Mouse (Mus musculus) intestine, postnatal 0 days (tissue): Measurements from ENCODE around the gene Sgo1. TPM values are rescaled to one million over a fixed set of nuclear protein-coding genes. Genes with fewer than 3 reads are reported as not detected.

Source experiments
- ATAC-seq: fragments of 200-750 bp; cut with Nextera tagmentation; 2 replicates; pipeline ENCODE4 v1.8.0; 2017; ENCODE audit warnings: mild to moderate bottlenecking, moderate TSS enrichment, moderate library complexity
- H3K27ac ChIP-seq: fragments of 300-500 bp; sonication (generic); 2 replicates; pipeline ENCODE4 v1.5.1; 2014; ENCODE audit warnings: mild to moderate bottlenecking, low read depth, low read length, moderate library complexity
- H3K27me3 ChIP-seq: fragments of 300-500 bp; sonication (generic); replicated peaks from 2 replicates; pipeline ENCODE4 v1.6.1; 2014; ENCODE audit warnings: low read length, mixed read lengths; ENCODE audit not compliant: control insufficient read depth, insufficient read depth
- H3K36me3 ChIP-seq: fragments of 300-500 bp; sonication (generic); 2 replicates; pipeline ENCODE4 v1.6.1; 2014; ENCODE audit warnings: mild to moderate bottlenecking, moderate library complexity; ENCODE audit not compliant: control insufficient read depth, insufficient read depth
- H3K4me1 ChIP-seq: fragments of 300-500 bp; sonication (generic); replicated peaks from 2 replicates; pipeline ENCODE4 v1.6.1; 2014; ENCODE audit warnings: antibody characterized with exemption, low read length, mixed read lengths; ENCODE audit not compliant: control insufficient read depth, insufficient read depth
- H3K4me2 ChIP-seq: fragments of 300-500 bp; sonication (generic); replicated peaks from 2 replicates; pipeline ENCODE4 v1.6.1; 2014; ENCODE audit warnings: low read depth, mild to moderate bottlenecking, moderate library complexity
- H3K4me3 ChIP-seq: fragments of 300-500 bp; sonication (generic); 2 replicates; pipeline ENCODE4 v1.5.1; 2014; ENCODE audit warnings: low read depth, low read length
- H3K9ac ChIP-seq: fragments of 300-500 bp; sonication (generic); 2 replicates; pipeline ENCODE4 v1.6.1; 2014; ENCODE audit warnings: mild to moderate bottlenecking, low read depth, low read length
- H3K9me3 ChIP-seq: fragments of 300-500 bp; sonication (generic); 2 replicates; pipeline ENCODE4 v1.6.1; 2016; ENCODE audit warnings: mixed run types; ENCODE audit not compliant: control insufficient read depth
- CTCF ChIP-seq: sonication (generic); IDR thresholded peaks from 2 replicates; pipeline ENCODE4 v1.5.1; 2016; ENCODE audit warnings: low read depth, mild to moderate bottlenecking, control low read depth, antibody characterized with exemption, moderate library complexity
- WGBS: fragments of 180-500 bp; shearing (Covaris S2); extraction: QIAGEN DNeasy Blood & Tissue Kit; methylation state at CpG from one replicate; pipeline ENCODE4 v1.1.7; 2014; 5-methylcytosine and 5-hydroxymethylcytosine counted together
- polyA plus RNA-seq: library from polyadenylated mRNA; unstranded; fragments of >200 nt; fragmentation: Nextera tagmentation; extraction: Ambion mirVana; gene quantifications from 2 replicates; pipeline ENCODE4 v1.2.1, GENCODE M21; 2015

Gene Sgo1
- polyA plus RNA-seq, 1 experiment from 2014 or later = 11.8 TPM

DNA sequence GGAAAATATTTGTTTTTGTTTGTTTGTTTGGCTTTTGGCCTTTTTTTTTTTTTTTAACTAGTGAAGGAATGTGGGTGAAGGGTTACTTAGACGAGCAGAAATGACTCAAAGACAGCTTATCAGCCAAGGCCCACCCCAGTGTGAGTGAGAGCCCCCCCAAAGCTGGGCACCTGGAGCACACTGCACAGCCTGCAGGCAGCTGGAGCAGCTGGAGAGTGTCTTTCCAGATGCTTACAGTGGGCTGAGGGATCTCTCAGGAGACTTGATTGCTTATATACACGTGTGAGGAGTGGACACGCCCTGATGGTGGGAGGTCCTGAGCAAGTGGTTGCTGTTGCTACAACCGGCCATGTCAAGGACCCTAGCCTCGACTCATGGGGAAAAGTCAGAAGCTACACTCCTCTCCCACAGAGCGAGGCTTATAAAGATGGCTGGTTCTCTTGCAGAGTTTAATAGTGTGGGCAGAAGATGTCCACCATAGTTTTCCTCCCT is 32.7 kb downstream of the Sgo1 start:
- Histone ChIP-seq H3K9me3 (no peaks in the 10 kb centered on the region), H3K4me1 (no peaks in the 10 kb centered on the region), H3K9ac (no peak overlapping the region), H3K4me2 (no peak overlapping the region), H3K27me3 (no peaks in the 10 kb centered on the region), H3K27ac (no peak overlapping the region), H3K4me3 (no peak overlapping the region), H3K36me3 (peaks cover 44% of the 10 kb centered on the region)
- TF ChIP-seq CTCF = no peak
- 51% methylated on average over 6 of the region's 6 CpGs for WGBS
- no peak for ATAC-seq

DNA sequence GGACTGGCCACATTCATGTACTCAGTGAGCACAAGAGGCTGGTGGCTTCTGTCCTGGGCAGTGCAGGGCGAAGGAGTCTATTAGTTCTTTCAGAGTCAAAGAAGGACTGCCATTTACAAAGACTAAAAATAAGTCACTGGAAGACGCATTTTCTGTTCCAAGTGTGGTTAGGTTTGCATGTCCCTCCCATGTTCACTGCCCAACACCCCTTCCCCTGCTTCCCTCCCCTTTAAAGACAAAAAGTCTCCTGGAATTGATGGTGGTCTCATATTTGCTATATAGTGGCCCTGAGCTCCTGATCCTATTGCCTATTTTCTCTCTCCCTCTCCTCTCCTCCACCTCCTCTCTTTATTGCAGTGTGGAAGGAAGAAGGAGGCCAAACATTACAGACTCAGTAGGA is 33.2 kb downstream of the Sgo1 start:
- Histone ChIP-seq H3K4me1 (no peaks in the 10 kb centered on the region), H3K9me3 (no peaks in the 10 kb centered on the region), H3K27ac (no peak overlapping the region), H3K9ac (no peak overlapping the region), H3K4me2 (no peak overlapping the region), H3K4me3 (no peak overlapping the region), H3K36me3 (peaks cover 41% of the 10 kb centered on the region), H3K27me3 (no peaks in the 10 kb centered on the region)
- 95% methylated on average over 2 of the region's 2 CpGs for WGBS
- no peak for TF ChIP-seq CTCF
- no peak for ATAC-seq

- Histone ChIP-seq H3K27me3 (no peaks in the 10 kb centered on the region), H3K9me3 (no peaks in the 10 kb centered on the region), H3K27ac (no peak overlapping the region), H3K4me3 (no peak overlapping the region), H3K36me3 (peaks cover 37% of the 10 kb centered on the region), H3K9ac (no peak overlapping the region), H3K4me2 (no peak overlapping the region), H3K4me1 (no peaks in the 10 kb centered on the region)
- no peak for TF ChIP-seq CTCF
- WGBS = 85% methylated on average over 6 of the region's 6 CpGs
- ATAC-seq = no peak
Measured at GRCm38 (mm10) chr17:53655081-53655480, 34.1 kb downstream of the Sgo1 start.

DNA sequence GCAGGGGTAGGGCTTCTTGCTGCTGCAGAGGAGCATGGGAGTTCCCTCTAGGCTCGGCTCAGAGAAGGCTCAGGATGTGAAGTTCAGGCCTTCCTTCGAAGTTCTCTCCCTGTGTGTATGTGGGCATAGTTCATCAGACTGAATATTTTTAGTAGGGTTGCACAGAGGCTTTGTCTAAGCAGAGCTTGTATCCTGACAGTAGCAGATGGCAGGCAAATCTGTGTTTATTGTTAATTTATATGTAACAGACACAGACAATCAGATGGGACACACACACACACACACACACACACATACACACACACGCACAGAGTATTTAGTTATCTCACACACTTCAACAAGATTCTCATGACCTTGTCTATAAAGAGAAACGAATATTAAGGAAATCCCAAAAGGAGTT is 34.5 kb downstream of the Sgo1 start:
- no peaks in the 10 kb centered on the region for H3K4me1 ChIP-seq
- peaks cover 39% of the 10 kb centered on the region for H3K36me3 ChIP-seq
- no peak overlapping the region for H3K4me3 ChIP-seq
- TF ChIP-seq CTCF = no peak
- no peak overlapping the region for H3K4me2 ChIP-seq
- ATAC-seq = no peak
- H3K9ac ChIP-seq = no peak overlapping the region
- no peaks in the 10 kb centered on the region for H3K27me3 ChIP-seq
- WGBS = 93% methylated on average over 4 of the region's 4 CpGs
- no peak overlapping the region for H3K27ac ChIP-seq
- H3K9me3 ChIP-seq = no peaks in the 10 kb centered on the region

DNA sequence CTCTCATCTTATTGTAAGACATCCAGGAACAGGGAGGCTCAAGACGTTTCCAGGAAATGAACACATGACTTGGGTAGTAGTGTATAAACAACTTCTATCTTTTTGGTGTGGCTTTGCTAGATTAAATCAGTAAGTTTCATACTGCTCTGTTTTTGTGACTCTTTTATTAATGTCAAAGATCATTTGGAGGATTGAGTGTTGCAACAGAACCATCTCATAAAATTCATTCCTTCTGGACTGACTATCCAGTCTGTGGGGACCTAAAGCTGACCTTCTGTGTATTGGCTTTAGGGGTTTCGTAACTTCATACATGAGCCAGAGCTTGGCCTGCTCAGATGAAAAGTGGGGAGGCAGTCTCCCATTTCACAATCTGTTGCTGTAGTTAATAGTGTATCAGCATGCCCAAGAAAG is 38.9 kb downstream of the Sgo1 start:
- Histone ChIP-seq H3K27ac (no peak overlapping the region), H3K4me2 (no peak overlapping the region), H3K9ac (no peak overlapping the region), H3K9me3 (no peaks in the 10 kb centered on the region), H3K36me3 (peaks cover 48% of the 10 kb centered on the region), H3K4me1 (no peaks in the 10 kb centered on the region), H3K4me3 (no peak overlapping the region), H3K27me3 (no peaks in the 10 kb centered on the region)
- TF ChIP-seq CTCF = no peak
- WGBS = 67% methylated on average over 2 of the region's 2 CpGs
- no peak for ATAC-seq

DNA sequence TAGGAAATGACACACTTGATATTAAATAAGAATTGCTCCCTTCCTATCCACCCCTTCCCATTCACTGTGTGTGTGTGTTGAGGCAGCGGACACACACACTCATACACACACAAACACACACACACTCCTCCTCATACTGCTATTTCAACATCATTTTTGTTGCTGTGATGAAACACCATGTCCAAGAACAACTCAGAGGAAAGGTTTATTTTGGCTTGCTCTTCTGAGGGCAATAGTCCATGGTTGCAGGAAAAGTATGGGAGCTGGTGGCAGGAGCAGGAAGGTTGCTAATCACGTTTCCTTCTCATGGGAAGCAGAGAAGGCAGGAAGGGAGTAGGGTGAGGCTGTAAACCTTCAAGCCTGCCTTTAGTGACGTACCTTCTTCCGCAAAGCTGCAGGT is 45.8 kb downstream of the Sgo1 start:
- H3K9me3 ChIP-seq = no peaks in the 10 kb centered on the region
- no peaks in the 10 kb centered on the region for H3K27me3 ChIP-seq
- H3K4me3 ChIP-seq = no peak overlapping the region
- WGBS = 83% methylated on average over 4 of the region's 4 CpGs
- H3K9ac ChIP-seq = no peak overlapping the region
- H3K4me2 ChIP-seq = no peak overlapping the region
- H3K4me1 ChIP-seq = no peaks in the 10 kb centered on the region
- no peak for ATAC-seq
- no peak for TF ChIP-seq CTCF
- H3K36me3 ChIP-seq = peaks cover 40% of the 10 kb centered on the region
- H3K27ac ChIP-seq = no peak overlapping the region

DNA sequence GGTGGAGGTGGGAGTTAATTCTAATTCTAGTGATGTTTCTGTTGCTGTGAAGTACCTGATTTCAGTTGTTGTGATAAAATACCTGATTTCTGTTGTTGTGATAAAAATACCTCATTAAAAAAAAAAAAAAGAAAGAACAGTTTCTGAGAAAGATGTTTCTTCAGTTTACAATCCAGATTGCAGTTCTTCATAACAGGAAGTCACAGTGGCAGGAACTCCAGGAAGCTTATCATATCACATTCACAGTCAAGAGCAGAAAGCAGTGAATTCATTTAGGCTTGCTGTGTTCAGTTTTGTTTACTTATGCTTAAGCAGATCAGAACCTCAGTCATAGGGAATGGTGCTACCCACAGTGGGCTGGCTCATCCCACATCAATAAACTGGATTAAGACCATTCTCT is 57.8 kb downstream of the Sgo1 start:
- H3K9me3 ChIP-seq = no peaks in the 10 kb centered on the region
- peaks cover 7% of the 10 kb centered on the region for H3K36me3 ChIP-seq
- no peak for ATAC-seq
- H3K9ac ChIP-seq = no peak overlapping the region
- H3K4me3 ChIP-seq = no peak overlapping the region
- no peak overlapping the region for H3K27ac ChIP-seq
- no peak overlapping the region for H3K4me2 ChIP-seq
- no peak for TF ChIP-seq CTCF
- no peaks in the 10 kb centered on the region for H3K27me3 ChIP-seq
- H3K4me1 ChIP-seq = no peaks in the 10 kb centered on the region
